Mouse (Mus musculus) cerebellum, adult 18-20 months (tissue): ENCODE measurements around the gene Fam117b.

Source experiments
- DNase-seq, 2 experiments: peaks; one replicate each; pipeline ENCODE4 v3.0.0; 2021

The Fam117b gene

GRCm38 (mm10) chr1:59995646-59996045 is 82.8 kb downstream of the Fam117b start:
- no peak for DNase-seq

DNA sequence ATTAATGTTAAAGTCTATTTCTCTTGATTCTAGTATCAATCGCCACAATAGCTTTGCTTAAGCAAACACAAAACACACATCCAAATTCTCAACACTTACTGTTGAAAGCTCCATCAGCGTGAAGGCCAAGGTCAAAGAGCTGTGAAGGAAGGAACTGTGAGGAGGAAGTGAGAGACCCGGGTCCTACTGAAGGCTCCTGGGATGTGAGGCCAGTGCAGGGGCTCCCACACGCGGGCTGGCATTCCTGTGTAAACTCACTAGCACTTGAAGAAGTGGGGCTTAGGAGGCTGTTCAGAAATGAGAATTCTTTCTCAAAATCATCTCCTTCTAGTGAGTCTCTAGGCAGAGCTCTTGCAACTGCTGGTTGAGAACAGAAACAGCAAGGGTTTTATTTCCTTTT is 84.5 kb downstream of the Fam117b start:
- no peak for DNase-seq

GRCm38 (mm10) chr1:60000319-60000718 is 87.5 kb downstream of the Fam117b start:
- no peak for DNase-seq

GRCm38 (mm10) chr1:60007337-60007736 is 94.5 kb downstream of the Fam117b start:
- DNase-seq: no peak

DNA sequence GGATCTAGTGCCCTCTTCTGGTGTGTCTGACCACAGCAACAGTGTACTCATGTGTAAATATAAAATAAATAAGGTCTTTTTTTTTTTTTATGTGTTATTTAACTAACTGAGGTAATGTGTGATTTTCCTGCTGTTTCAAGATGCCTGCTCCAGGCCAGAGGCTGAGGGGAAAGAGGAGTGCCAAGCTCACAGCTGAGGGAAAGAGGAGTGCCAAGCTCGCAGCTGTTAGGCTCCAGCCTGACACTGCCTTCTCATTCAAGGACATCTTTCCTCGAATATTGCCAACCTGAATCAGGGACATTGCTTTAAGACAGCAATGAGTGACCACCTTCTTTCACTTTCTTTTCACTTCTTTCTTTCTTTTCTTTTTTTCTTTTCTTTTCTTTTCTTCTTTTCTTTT is 95.9 kb downstream of the Fam117b start:
- no peak for DNase-seq

GRCm38 (mm10) chr1:60013779-60014178 is 101.0 kb downstream of the Fam117b start:
- no peak for DNase-seq

DNA sequence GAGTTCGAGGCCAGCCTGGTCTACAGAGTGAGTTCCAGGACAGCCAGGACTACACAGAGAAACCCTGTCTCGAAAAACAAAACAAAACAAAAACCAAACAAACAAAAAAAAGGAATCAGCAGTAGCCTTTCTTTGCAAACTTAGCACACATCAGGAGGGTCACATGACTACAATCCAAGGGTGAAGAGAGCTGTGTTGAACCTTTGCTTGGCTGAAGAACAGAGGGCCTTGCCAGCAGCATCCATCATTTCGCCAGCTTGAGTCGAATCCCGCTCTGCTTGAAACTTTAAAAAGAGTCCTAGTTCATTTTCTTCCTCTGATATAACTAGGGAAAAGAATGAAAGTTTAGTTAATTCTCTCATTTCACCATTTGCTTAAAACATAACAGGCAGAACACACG is 102.7 kb downstream of the Fam117b start:
- DNase-seq: no peak

GRCm38 (mm10) chr1:60016136-60016611 is 103.4 kb downstream of the Fam117b start:
- DNase-seq: no peak

- DNase-seq: no peak
Observed at GRCm38 (mm10) chr1:60017031-60017469, 104.2 kb downstream of the Fam117b start.
